Mouse (Mus musculus) frontal cortex, postnatal 25 days (tissue): ENCODE measurements around the gene Cry2.

Experiments
- DNase-seq, 2 experiments: peaks; one replicate each; pipeline ENCODE4 v3.0.0; 2022; ENCODE audit warnings: low spot score in 2 of 2

Gene Cry2

DNA sequence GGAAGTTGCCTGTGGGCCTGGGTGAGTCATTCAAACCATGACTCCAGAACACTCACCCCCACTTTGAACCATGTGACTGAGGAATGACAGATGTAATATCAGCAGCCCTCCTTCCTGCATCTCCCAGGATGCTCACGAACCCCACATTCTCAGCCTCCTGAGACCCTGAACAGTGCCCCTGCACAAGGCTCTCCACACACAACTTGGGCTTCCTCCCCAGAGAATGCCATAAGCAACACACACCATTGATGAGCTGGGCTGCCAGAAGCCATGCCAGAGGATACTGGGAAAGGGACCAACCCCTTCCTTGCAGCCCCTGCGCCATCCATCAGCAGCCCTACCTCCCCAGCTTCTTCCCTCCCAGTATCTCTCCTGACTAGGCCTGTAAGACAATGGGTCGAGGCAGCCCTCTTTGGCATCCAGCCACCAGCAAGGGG lies 45.7 kb downstream of the Cry2 start:
- DNase-seq: no peak

DNA sequence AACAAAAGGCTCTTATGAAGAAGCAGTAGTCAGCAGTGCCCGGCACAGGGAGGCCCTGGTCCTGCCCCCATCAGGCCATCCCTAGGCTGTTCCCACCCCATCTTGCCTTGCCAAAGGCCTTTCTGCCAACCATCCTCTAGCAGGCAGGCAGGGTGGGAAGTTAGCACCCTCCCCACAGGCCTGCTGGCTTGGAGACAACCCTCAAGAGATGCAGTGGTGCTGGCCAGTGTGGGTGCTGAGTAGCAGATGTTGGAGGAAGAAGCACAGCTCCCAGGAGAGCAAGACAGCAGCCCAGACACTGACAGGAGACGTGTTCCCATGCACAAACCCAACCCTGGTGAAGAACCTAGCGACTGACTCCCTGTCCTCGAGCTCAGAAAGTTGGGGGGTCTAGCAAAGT lies 46.2 kb downstream of the Cry2 start:
- DNase-seq: peak in 1 of 2 experiments; percentile 52

DNA sequence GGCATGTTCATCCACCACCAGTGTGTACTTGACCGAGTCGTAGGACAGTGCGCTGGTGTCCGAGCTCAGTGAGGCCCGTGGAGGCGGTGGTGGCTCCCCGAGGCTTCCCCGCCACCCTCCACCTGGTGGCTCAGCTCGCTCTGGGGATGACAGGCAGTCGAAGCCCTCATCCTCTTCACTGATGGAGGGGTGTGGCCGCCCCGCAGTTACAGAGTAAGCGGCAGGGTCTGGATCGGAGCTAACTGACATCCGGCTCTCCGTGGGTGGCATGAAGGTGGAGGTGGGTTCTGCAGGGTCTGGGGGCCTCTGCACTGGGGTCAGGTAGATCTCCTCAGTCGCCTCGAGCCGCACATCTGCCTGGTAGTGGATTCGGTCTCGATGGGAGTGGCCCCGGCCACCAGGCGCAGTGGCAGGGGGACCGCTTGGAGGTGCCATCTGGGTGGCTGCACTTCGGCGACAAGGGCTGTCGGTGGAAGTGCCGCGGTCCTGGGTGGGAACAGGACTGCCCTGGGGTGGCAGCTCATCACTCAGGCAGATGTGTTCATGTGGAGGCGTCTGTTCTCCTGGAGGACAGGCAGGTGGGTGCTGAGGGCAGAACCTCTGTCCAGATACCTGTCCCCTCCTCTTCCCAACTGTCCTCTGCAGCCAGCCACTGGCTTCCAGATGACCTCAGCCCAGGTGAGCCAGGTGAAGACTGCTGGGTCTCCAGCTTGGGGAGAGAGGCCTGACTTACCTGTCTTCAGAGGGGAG lies 46.8 kb downstream of the Cry2 start:
- DNase-seq: no peak

DNA sequence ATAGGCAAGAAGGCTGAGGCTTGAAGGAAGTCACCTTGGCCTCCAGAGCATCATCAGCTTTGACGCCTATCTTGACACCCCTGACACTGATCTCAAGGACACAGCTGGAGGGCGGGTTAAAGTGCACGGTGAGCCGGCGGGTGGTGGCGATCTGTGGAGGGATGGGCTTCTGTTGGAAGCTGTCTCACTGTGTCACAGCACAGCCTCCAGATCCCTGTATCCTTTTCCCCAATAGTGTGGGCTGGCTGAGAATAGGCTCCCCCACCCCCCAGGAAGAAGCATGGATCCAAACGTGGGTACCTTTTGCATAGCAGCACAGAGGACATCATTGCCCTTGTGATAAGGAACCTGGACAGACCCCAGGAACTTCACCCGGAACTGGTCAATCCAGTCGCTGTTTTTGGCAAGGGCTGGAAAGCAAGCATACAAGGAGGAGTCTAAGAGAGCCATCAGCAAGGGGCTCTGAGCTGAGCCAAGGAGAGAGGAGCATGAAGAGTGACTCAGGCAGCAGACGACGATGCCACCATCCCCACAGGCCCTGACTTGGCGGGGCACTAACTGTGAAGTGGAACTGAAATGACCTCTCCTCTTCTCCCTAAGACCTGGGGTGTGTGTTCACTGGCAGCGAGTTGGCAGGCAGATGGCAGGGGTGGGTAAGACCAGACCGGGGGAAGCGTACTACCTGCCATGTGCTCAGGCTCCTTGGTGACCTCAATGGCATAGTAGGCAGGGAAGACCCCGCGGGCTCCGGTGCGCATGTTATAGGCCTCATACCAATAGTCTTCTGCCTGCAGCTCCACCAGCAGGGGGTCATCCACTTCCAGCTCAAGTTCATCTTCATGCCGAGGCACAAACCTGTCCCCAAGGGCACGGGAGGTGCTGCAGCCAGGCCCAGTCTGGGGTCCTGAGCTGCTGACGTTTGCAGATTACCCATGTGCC lies 48.5 kb downstream of the Cry2 start:
- no peak for DNase-seq

DNA sequence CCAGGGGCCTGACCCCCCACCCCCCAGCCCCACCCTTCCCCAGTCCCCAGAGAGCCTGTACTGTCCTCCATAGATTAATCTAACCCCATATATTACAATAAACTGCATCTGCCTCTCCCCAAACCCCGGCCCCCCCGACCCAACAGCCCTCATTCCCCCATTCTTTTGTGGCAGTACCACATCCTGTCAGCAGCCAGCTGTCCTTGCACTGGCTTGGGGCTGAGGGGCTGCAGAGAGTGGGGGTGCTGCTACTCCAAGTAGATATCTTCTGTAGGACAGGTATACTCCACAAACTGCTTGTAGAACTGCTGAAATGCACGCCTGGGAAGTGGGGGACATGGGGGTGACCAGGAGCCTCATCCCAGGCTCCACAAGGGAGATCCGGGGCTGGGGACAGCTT lies 49.7 kb downstream of the Cry2 start:
- no peak for DNase-seq

DNA sequence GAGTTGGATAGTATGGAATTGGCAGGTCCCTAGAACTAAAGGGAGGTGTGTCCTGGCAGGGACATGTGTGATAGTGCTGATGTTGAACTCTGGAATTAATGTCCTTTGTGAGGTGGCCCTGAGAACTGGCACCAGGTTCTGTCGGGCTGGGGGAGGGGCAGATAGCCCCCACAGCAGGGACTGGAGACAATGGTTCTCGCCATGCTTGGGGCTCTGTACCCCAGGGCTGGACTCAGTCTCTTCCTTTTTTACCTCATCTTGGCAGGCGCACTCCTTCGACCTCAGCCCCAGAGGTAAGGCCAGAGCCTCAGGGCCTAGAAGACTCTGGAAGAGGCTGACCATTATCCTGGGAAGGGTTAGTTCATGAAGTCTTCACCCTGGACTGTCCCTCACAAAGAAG lies 51.1 kb downstream of the Cry2 start:
- no peak for DNase-seq

DNA sequence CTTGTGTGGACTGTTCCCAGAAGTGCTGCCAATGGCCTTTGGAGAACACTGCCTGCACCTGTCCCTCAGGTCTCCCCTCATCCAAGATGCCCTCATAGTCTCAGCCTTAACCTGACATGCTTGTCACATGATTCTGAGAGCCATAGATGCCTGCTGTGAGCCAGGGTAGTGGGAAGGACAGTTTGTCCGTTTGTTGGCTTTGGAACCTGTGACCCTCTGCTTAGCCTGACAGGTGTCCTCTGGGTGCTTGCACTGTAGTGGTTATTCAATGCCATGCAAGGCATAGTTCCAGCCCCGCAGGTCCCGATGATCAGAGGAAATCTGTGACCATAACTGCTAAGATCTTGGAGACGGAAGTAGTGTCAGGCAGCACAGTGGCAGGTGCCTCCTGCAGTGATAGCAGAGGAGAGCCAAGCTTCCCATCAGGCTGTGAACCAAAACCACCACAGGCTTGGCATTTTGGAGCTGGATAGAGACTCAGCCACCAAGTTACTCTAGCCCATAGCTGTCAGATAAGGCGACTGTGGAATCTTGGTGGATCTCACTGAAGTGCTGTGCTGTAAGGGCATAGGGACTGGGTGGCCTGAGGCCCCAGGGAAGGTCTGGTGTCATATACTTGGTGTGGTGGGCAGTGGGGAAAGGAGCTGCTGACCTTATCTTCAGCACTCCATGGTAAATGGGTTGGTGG lies 51.8 kb downstream of the Cry2 start, which contains the start of gene 1700029I15Rik:
Gene 1700029I15Rik, plus strand, starts transcription at position 638 of the 688 bp plus-strand sequence.
- DNase-seq: no peak

DNA sequence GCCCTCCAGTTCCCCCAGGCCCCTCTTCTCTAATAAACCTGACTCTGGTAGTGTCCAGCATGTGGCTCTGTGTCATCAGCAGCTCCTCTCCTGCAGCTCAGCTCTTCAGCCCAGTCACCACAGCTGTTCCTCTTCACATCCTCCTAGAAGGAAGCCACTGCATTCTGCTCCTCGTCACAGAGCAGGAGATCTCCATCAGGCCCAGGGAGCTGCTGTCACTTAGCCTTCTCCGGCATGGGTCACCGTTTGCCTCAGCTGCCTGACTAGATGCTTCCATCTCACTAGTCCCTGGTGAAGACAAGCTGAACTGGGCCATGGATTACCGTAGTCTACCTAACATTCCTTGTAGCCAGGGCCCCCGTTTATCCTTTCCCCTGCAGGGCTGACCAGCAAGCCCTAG lies 52.7 kb downstream of the Cry2 start:
- no peak for DNase-seq

DNA sequence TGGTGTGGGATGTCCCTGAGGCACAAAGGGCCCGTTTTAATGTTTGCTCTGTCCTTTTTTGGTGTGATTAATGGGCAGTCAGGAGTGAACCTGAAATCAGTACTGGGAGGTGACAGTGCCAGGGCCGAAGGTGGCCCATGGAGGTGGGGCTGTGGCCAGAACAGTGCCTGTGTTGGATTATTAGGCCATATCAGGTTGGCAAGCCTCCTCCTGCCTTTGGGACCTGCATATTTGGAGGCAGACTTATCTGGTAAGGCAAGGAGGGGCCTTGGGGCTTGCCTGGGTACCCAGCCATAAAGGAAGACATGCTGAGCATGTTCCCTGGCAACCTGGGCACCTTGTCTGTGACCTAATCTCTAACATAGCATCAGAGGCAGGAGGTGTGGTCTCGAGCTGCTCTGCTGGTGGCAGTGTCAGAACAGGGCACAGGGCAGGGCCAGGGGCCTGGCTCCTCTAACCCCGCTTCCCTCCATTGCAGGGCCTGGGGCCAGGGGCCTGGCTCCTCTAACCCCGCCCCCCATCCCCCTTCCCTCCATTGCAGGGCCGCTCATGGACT lies 53.3 kb downstream of the Cry2 start:
- no peak for DNase-seq

DNA sequence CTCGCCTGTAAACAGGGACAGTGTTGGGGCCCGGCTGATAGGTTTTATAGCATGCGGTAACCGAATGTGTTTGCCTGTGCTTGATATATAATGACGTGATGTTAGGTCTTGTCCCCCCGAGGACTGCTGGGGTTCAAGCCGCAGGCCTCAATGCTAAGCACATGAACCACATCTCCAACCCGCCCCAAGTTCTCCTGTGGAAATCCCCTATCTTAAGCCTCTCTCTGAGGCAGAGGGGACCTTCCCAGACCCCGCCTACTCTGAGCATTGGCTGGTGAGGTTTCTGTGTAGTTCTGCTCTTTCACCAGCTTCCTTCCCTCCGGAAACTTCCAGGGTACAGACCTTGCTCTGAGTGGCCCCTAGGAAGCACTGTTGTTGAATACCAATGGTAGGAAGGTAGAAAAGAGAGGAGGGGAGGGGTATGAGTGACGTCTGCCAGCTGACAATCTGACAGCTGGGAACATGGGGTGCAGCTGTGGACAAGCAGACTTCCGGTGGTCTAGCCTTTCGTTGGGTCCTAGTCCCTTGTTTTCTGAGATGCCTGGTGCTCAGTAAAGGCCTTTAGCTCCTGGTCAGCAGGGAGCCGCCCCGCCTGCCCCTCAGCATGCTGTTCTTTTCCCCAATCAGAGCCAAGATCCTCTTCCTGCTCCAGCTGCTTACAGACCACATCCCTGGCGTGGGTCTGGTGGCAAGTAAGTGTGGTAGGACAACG lies 53.9 kb downstream of the Cry2 start:
- DNase-seq: no peak

DNA sequence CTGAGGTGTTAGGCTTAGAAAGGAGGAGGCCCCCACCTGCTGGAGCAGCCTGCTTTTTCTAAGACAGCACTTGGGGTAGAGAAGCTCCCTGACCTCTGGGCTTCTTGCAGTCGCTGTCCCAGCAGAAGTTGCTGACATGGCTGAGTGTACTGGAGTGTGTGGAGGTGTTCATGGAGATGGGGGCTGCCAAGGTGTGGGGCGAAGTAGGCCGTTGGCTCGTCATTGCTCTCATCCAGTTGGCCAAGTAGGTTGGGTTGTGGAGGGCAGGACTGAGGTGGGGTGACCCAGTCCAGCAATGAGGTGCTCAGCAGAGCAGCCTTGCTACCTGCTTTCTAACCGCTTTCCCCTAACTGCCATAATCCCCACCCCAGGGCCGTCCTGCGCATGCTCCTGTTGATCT lies 56.5 kb downstream of the Cry2 start:
- DNase-seq: no peak

DNA sequence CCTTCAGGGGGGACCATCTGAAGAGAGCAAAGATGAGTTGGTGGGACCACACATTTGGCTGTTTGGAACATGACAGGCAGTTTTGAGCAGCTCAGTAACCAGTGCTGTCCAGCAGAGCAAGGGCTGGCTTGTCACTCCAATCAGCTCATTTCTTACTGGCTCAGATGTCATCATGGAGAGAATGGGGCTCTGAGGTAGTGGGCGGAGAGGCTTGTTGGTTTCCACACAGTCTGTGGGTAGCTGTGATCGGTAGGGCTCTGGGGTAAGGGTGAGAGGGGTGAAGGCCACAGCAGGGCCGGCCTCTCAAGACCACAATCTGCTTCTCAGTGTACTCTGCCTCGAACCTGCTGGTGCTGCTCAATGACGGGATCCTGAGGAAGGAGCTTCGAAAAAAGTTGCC lies 57.5 kb downstream of the Cry2 start:
- no peak for DNase-seq

DNA sequence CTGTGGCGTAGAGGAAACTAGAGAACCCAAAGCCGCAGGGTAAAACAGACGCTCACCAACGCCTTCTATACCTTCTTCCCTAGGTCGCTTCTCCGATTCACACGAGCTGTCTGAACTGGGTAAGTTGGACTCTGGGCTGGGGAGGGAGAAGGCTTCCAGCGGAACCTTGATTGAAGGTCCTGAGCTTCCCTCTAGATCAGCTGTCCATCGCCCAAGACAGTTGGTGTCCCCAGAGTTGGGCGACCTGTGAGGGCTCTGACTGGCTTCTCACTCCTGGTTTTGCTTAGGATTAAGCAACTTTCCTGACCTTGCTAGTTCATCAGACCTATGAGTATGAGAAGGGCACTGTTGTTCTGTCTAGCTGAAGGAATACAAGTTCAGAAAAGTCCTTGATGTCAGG lies 58.1 kb downstream of the Cry2 start:
- no peak for DNase-seq

DNA sequence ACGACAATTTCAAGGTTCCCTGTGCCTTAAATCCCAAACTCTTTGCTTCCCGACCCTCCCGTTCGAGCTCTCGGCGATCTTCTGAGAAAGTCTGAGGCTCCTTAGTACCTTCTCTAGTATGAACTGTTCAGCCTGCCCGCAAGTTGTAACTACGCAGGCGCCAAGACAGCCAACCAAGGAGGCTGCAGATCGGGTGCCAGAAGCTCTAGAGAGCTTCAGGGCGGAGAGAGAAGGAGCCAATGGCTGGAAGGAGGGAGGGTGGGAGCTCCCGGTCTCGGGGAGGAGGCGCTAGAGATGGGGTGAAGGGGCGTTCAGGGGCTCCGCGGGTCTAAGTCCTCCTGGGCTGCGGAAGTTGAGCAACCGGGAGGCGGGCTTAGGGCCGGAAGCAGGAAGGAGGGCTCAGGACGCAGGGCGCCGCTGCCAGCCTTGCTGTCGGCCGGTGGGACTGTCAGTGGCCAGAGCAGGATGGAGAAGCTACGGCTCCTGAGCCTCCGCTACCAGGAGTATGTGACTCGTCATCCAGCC lies 58.7 kb downstream of the Cry2 start:
- DNase-seq: peak; percentile 78 to 85

DNA sequence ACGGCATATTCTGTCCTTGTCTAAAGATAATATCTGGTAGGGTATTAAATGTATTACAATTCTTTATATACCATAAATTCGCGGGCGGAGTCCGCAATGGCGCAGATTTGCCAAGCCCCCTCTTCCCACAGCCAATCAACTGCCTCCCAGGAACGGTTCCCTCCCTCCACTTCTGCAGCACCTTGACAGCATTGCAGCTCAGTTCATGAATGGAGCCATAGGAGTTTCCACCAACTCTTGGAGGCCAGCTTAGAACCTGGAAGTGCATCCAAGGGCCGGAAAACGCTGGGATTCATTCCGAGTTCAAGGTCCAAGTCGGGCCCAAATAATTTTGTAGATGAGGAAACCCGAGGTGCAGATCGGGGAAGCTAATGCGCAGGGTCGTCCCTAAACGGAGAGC lies 59.3 kb downstream of the Cry2 start, which contains the start of the genes Pex16 and Large2:
Gene Pex16, plus strand, starts transcription at position 163 of the 400 bp plus-strand sequence.
Gene Large2, minus strand, starts transcription at position 356 of the 400 bp plus-strand sequence.
- DNase-seq: no peak

DNA sequence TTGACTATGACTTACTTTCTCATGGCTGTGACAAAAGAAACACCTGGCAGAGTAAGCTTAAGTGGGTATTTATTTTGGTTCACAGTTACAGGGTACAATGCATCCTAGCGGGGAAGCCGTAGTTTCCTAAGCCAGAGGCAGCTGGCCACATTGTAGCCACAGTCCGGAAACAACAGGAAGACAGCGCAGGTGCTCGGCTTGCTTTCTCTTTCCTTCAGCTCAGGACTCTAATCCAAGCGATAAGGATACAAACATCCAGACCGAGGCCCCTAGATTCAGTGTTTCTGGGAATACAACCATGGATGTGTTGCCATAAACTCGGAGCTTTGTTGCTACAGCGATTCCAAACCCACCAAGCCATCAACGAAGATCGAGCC lies 60.4 kb downstream of the Cry2 start:
- DNase-seq: no peak

DNA sequence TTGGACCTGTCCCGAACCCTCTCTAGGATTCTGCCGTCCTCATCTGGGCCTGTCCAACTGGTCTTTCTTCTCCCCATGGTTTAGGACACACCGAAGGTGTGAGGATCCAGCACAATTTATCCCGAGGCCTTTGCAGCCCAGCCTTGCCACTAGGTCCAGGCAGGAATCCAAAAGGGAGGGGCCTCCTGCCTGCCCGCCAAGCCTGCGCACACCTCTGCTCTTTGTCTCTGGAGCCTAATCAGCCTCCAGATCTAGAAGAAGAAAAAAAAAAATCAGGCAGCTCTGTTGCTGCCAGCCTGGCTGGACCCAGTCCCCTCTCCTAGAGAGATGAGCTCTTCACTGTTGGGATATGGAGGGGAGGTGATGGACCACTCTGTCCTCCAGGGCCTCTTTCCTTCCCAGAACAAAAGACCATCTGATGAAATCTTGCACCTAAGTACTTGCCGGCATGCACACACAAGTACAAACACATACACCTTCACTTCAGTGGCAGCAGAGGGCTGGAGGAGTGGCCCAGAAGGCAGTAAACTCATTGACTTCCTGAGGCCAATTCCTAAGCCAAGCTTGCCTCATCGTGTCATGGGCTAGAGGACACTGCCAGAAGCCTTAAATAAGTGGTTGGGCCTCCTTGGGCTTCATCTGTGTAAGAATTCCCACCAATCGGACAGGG lies 60.9 kb downstream of the Cry2 start:
- no peak for DNase-seq

DNA sequence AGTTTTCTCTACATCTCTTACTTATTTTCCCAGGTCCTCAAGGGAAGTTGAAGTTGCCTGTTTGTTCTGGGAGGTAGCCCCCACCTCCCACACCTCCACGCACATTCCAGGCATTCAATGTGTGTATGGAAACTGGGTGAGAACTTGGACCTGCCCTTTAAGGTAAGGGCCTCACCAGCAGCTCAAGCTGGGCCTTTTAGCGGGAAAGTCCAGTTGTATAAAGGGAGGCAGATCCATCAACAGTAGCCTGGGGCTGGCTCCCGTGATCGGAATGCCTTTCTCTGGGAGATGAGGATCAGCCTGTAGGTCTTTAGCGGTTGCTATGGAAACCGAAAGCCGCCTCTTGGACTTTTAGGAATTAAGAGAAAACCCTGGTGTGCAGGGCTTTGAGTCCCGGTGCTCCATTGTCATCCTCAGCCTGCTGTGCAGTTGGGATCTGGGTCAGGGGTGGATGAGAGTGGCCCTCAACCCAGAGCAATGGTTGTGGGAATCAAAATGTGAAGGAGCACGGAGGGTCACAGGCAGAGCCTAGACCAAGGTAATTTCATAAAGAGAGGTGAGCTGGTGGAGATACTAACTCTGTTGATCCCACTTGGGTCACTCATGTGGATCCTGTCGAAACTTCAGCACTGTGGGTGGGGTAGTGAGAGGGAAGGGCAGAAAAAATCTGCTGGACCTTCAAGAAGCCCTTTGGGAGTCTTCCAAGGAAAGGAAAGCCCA lies 61.7 kb downstream of the Cry2 start:
- DNase-seq: no peak
